Mouse (Mus musculus): Measurements from ENCODE around the gene Wfdc1. TPM values are rescaled to one million over a fixed set of nuclear protein-coding genes. Genes with fewer than 3 reads are reported as not detected.

Gene Wfdc1
- not detected for polyA plus RNA-seq (2017; shearing (Covaris generic))

DNA sequence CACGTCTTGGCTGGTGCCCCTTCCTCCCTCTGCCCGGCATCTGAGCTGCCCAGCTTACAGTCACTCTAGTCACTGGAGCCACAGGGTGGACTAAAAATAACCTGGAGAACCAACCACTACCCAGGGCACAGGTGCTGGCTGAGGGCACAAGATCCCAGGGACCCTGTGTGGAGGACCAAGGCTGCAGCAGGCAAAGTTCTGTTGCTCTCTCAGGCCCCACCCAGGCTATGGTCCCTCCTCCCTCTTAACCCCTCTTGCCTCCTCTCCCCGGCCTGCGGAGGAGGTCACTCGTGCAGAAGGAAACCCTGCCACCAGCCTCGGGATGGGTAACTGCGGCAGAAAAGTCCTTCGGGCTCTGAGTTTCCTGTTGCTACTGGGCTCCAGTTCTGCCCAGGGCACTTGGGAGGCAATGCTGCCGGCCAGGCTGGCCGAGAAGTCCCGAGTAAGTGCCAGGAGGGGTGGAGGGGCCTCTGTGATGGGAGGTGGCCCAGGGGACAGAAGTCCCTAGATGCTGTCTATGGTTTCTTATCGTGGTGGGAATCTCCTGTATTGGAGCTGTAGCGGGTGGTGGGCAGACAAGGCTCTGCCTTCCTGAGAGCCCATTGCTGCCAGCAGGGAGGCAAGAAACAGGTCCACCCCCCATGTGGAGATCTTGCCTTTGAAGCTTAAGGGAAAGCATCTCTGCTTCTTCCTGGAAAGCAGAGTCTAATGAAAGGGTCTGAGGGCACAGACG lies at the start of gene Wfdc1:
Wfdc1 (plus strand) TSS at position 147 of the 733 bp plus-strand sequence.

GRCm38 (mm10) chr8:119635378-119635777 lies 30.8 kb upstream of the Wfdc1 start, which contains the start of gene Kcng4:
Kcng4 (minus strand) TSS chr8:119635680.

DNA sequence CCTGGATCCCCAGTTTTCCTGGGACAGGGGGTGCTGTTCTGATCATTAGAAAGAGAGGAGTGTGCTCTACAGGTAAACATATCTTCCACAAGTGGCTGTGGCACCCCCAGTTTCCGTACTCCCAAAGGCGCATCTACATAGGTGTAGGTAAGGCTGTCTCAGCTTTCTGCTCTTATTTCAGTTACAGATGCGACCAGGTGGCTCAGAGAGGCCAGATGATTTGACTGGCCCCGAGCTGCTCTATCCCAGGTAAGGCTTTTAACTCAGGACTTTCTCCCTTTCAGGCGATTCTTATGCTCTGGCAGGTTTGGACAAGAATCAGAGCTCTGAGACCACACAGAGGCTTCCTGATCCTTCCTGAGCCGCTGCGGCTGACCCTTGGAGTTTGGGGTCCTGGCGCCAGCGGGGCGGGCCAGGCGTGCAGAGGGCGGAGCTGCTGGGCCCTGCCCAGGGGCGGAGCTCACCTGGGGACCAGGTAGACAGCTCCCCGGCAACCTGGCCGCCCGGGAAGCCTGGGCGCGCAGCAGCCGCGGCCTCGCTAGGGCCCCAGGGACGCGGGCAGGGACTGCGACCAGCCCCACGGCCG lies 33.5 kb downstream of the Wfdc1 start, which contains the start of gene Atp2c2:
Atp2c2 (plus strand) TSS at position 461 of the 586 bp plus-strand sequence.

Other genes starting within 250 kb of the Wfdc1 start
- gene Osgin1, start 232.2 kb upstream of the Wfdc1 start, polyA plus RNA-seq (2017; shearing (Covaris generic)), result 10 to 100 TPM in 1 of 2 experiments, 1 to 10 TPM in 1; 7.8 to 14.4 TPM
- gene Necab2, start 219.6 kb upstream of the Wfdc1 start, polyA plus RNA-seq (2017; shearing (Covaris generic)), result not detected
- gene Slc38a8, start 164.7 kb upstream of the Wfdc1 start, polyA plus RNA-seq (2017; shearing (Covaris generic)), result under 1 TPM; 0.12 to 0.20 TPM
- 10 to 100 TPM; 54.1 to 62.1 TPM for gene Mbtps1, start 107.6 kb upstream of the Wfdc1 start, polyA plus RNA-seq (2017; shearing (Covaris generic))
- gene Hsdl1, start 91.2 kb upstream of the Wfdc1 start, polyA plus RNA-seq (2017; shearing (Covaris generic)), result 100 to 1,000 TPM in 1 of 2 experiments, 10 to 100 TPM in 1; 80.6 to 117 TPM
- not detected for gene Dnaaf1, start 91.1 kb upstream of the Wfdc1 start, polyA plus RNA-seq (2017; shearing (Covaris generic))
- gene Taf1c, start 61.1 kb upstream of the Wfdc1 start, polyA plus RNA-seq (2017; shearing (Covaris generic)), result 10 to 100 TPM; 19.8 to 24.3 TPM
- not detected for gene Adad2, start 53.6 kb upstream of the Wfdc1 start, polyA plus RNA-seq (2017; shearing (Covaris generic))
- gene Kcng4, start 30.7 kb upstream of the Wfdc1 start, polyA plus RNA-seq (2017; shearing (Covaris generic)), result under 1 TPM in 1 of 2 experiments, not detected in 1; 0.09 TPM
- under 1 TPM; 0.05 to 0.29 TPM for gene Atp2c2, start 33.6 kb downstream of the Wfdc1 start, polyA plus RNA-seq (2017; shearing (Covaris generic))
- gene Tldc1, start 112.1 kb downstream of the Wfdc1 start, polyA plus RNA-seq (2017; shearing (Covaris generic)), result 10 to 100 TPM in 1 of 2 experiments, 1 to 10 TPM in 1; 9.8 to 14.4 TPM
- gene Cotl1, start 174.2 kb downstream of the Wfdc1 start, polyA plus RNA-seq (2017; shearing (Covaris generic)), result 100 to 1,000 TPM; 483 to 520 TPM
- gene Klhl36, start 195.9 kb downstream of the Wfdc1 start, polyA plus RNA-seq (2017; shearing (Covaris generic)), result 10 to 100 TPM; 21.5 to 26.5 TPM
- 10 to 100 TPM; 62.1 to 73.4 TPM for gene Usp10, start 244.0 kb downstream of the Wfdc1 start, polyA plus RNA-seq (2017; shearing (Covaris generic))
- 1 to 10 TPM in 1 of 2 experiments, not detected in 1; 7.8 TPM for gene Gm20388, start 244.5 kb downstream of the Wfdc1 start, polyA plus RNA-seq (2017; shearing (Covaris generic))

Data from activated CD4-positive, CD25-positive, alpha-beta regulatory T cell (primary cell).